Mouse (Mus musculus) left cerebral cortex, adult 2 months (tissue): ENCODE results near the gene Myo1g. TPM values are rescaled to one million over a fixed set of nuclear protein-coding genes. Genes with fewer than 3 reads are reported as not detected.

Experiments
- DNase-seq, 2 experiments: peaks; one replicate each; pipeline ENCODE4 v3.0.0; 2021 to 2022; ENCODE audit warnings: low spot score in 2 of 2, mixed read lengths in 1 of 2; ENCODE audit errors: extremely low spot score in 1 of 2
- H3K27ac ChIP-seq: fragments of 200-600 bp; 2 replicates; pipeline ENCODE4 v1.8.1; 2022
- H3K4me3 ChIP-seq: fragments of 200-600 bp; 2 replicates; pipeline ENCODE4 v1.8.1; 2022
- CTCF ChIP-seq: fragments of 200-600 bp; IDR thresholded peaks from 2 replicates; pipeline ENCODE4 v1.8.1; 2022; ENCODE audit warnings: antibody characterized with exemption, mild to moderate bottlenecking, moderate library complexity
- intact Hi-C: fragments of 180-260 bp; cut with DNase I; formaldehyde crosslinking; loops from one replicate; pipeline ENCODE4 v1.15.1; 2025
- total RNA-seq, 2 experiments: library from RNA; stranded (reverse); gene quantifications; 2 replicates each; pipeline ENCODE4 v1.2.3; 2021

The Myo1g gene
- total RNA-seq, 2 experiments from 2014 or later = 0.40 to 0.48 TPM

- no peak for TF ChIP-seq CTCF
- no peak for DNase-seq
- intact Hi-C loops = no loop called here
These were observed 39.0 kb downstream of the Myo1g start for GRCm38 (mm10) chr11:6481669-6482185.

DNA sequence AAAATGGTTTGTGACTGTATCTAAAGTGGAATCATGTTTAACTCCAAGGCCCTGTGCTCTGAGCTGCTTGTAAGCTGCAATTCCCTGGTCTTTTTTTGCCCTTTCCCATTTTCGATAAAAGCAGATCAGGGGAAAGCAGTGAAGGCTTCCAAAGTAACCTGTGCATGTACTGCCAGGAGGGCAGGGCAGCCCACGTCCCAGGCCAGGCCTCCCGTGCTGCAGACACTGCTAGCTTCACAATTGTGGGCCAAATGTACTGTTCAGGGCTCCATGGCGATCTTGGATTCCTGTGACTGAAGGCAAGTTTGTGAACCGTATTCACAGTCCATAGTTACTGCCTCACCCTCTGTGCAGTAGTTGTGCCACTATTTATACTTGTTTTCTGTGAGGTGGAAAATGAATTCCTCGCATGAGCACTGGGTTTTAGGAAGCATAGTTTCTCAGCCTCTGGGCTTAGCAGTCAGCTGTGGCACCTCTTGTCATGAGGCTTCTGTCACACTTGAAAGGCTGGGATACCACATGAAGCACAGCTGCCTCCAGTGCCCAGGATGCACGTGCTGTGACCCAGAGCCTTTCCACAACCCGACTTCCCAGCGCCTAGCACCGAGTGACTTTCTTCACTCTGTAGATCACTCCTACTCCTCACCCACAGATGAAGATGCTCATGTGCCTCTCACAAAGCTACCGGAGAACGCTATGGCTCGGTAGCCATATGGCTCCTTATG, 39.9 kb downstream of the Myo1g start:
- no peak for DNase-seq
- no peak for TF ChIP-seq CTCF
- no peak overlapping the region for H3K4me3 ChIP-seq
- H3K27ac ChIP-seq = no peak overlapping the region
- intact Hi-C loops = no loop called here

More at GRCm38 (mm10) chr11:6481669-6482185, 39.0 kb downstream of the Myo1g start:
- H3K4me3 ChIP-seq = no peak overlapping the region
- H3K27ac ChIP-seq = no peak overlapping the region

DNA sequence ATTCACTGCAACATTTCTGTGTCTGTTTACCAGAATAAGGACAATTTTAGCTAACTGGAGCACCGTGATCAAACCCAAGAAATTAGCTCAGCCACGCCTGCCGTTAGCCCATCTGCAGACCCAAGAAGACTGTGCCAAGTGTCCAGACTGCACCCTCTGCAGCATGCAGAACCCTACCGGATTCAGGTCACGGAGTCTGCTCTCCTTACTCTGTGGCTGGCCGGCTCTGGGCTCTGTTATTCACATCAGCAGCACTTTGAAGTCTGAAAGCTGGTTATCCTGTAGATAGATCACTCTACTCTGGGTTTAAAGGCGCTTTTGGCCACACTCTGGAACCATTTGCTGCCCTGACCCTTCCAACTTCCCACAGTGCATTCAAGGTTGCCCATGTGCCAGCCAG, 40.6 kb downstream of the Myo1g start:
- H3K4me3 ChIP-seq = no peak overlapping the region
- no peak overlapping the region for H3K27ac ChIP-seq
- DNase-seq = no peak
- TF ChIP-seq CTCF = no peak
- intact Hi-C loops = no loop called here

- H3K4me3 ChIP-seq = no peak overlapping the region
- intact Hi-C loops = loop anchor here (10.0 kb wide), 1 partner anchor 586 kb away; the partner anchor contains the start of gene Adcy1
- DNase-seq = no peak
- H3K27ac ChIP-seq = no peak overlapping the region
- TF ChIP-seq CTCF = no peak
These were observed 41.5 kb downstream of the Myo1g start for GRCm38 (mm10) chr11:6479231-6479630.

- DNase-seq = no peak
- Histone ChIP-seq H3K4me3 (no peak overlapping the region), H3K27ac (no peak overlapping the region)
- intact Hi-C loops = loop anchor here (2.0 to 10.0 kb wide), 2 partner anchors 51 to 587 kb away; partner anchors contain the start of gene Adcy1
- no peak for TF ChIP-seq CTCF
These were observed 43.4 kb downstream of the Myo1g start for GRCm38 (mm10) chr11:6477350-6477749.

DNA sequence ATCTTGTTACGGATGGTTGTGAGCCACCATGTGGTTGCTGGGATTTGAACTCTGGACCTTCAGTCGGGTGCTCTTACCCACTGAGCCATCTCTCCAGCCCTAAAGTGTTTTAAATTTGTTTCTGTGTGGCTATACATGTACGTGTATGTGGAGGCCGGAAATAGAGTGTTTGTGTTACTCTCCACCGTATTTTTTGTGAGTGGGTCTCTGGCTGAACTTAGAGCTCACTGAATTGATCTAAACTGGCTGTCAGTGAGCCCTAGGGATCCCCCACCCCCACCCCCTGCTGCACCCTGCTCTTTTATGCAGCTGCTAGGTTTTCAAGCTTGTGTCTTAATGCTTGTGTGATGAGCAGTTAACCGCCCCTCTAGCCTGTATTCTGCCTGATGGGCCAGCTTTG, 43.9 kb downstream of the Myo1g start:
- Histone ChIP-seq H3K27ac (no peak overlapping the region), H3K4me3 (no peak overlapping the region; the same call in 1 of the 2 replicates)
- TF ChIP-seq CTCF = no peak
- DNase-seq = no peak
- intact Hi-C loops = loop anchor here (1.0 to 10.0 kb wide), 4 partner anchors 33 to 588 kb away; partner anchors contain the start of genes Adcy1 and H2afv

DNA sequence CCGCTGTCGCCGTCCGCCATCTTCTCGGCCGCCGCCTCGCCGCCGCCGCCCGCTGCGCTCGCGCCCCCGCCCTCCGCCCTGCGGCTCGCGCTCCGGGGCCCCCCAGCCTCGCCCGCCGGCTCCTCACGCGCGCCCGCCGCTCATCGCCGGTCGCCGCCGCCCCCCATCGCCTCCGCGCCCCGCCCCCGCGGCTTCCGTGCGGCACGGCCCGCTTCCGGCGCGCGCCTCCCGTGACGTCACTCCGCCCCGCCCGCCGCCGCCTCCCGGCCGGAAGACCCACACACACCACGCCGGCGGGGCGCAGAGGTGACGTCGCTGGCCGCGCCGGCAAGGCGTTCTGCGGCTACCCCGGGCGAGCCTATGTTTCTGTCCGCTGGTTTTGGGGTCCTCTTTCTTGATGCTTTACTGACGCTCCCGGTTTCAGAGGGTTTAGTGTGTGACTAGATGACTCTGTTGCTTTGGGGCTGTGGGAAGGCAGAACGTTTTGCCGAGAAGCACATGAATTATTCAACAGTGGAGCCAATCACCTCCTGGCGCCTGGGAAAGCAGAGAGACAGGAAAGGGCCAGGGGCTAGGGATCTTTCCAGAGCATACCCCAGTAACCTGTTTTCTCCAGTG, 44.8 kb downstream of the Myo1g start, which contains the start of gene Purb:
Gene Purb, minus strand, starts transcription at position 51 of the 618 bp plus-strand sequence.
- intact Hi-C loops = loop anchor here (1.0 to 10.0 kb wide), 5 partner anchors 32 to 589 kb away; partner anchors contain the start of genes Adcy1, H2afv and Tbrg4
- peak within 1 kb of the TSS; percentile 97 for H3K27ac ChIP-seq
- TF ChIP-seq CTCF = no peak; the same call in 1 of the 2 replicates
- peak; percentile 95 for DNase-seq
- H3K4me3 ChIP-seq = peak within 1 kb of the TSS; percentile 89

DNA sequence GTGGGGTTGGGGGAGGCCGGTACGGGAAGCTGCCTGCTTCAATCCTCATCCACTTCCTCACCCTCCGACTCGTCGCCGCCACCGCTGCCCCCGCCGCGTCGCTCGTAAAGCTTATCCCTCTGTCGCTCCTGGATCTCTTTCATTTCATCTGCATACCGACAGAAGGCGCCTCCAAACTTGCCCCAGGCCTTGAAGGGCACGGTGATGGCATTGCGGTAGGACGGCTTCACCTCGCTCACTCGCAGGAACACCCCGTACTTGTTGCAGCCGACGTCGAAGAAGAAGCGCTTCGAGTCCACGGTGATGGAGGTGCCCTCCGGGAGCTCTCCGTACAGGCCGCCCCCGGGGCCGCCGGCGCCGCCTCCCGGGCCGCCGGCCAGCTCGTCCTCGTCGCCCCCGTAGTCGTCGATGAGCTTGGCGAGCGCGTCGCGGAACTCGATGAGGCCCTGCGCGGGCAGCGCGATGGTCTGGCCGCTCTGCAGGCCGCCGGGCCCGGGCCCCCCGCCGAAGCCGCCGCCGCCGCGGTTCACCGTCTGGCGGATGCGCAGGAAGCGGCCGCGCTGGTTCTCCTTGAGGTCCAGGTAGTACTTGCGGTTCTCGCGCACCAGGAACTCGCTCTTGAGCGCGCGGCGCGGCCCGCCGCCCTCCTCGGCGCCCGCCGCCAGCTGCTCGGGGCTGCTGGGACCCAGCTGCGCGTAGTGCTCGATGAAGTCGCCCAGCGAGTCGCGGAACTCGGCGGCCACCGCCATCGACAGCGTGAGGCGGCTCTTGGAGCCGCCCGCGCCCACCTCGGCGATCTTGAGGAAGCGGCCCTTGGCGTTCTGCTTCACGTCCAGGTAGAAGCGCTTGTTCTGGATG, 45.7 kb downstream of the Myo1g start:
- Histone ChIP-seq H3K4me3 (peak overlapping the region; percentile 89), H3K27ac (peak overlapping the region; percentile 92)
- intact Hi-C loops = loop anchor here (2.0 to 10.0 kb wide), 2 partner anchors 152 to 590 kb away; partner anchors contain the start of genes Adcy1 and Tbrg4
- TF ChIP-seq CTCF = no peak; the same call in 1 of the 2 replicates
- peak; percentile 55 to 56 for DNase-seq

GRCm38 (mm10) chr11:6474381-6474780, 46.4 kb downstream of the Myo1g start:
- Histone ChIP-seq H3K27ac (no peak overlapping the region), H3K4me3 (peak overlapping the region; percentile 89)
- DNase-seq = no peak
- TF ChIP-seq CTCF = no peak
- intact Hi-C loops = loop anchor here (2.0 to 10.0 kb wide), 2 partner anchors 152 to 590 kb away; partner anchors contain the start of genes Adcy1 and Tbrg4

GRCm38 (mm10) chr11:6472076-6472475, 48.7 kb downstream of the Myo1g start:
- no peak for TF ChIP-seq CTCF
- intact Hi-C loops = loop anchor here (10.0 kb wide), 1 partner anchor 593 kb away; the partner anchor contains the start of gene Adcy1

DNA sequence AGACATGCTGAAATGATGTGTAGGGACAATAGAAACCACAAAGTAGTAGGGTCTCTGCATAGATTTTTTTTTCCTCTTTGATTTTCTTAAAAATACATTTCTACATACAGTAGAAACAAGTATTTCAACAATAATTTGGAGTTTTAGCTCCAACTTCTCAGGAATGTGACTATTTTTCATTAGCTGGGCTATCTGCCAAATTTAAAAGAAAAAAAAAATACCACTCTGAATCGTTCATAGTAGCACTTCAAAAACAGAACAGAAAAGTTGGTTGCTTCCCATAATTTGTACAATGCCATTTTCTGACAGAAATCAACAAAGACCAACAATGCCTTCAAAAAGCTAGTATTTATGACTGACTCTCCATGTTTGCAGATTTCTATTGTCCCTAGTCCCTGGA, 49.3 kb downstream of the Myo1g start:
- DNase-seq = no peak
- Histone ChIP-seq H3K4me3 (peak overlapping the region; percentile 89), H3K27ac (no peak overlapping the region)
- TF ChIP-seq CTCF = no peak
- intact Hi-C loops = loop anchor here (10.0 kb wide), 1 partner anchor 593 kb away; the partner anchor contains the start of gene Adcy1

More at GRCm38 (mm10) chr11:6472076-6472475, 48.7 kb downstream of the Myo1g start:
- no peak for DNase-seq
- Histone ChIP-seq H3K27ac (no peak overlapping the region), H3K4me3 (peak overlapping the region; percentile 89)
